Mouse (Mus musculus) c-Kit-positive CD71-negative TER-119-negative erythroid progenitor cells, embryonic 14.5 days (primary cell): ENCODE measurements around the gene Mybph.
"Not testable (repeated sequence)": the region's sequence is repeated elsewhere in the genome, so short reads cannot be mapped to it uniquely, and the experiment has no call there.

Source experiments
- DNase-seq: peaks from one replicate; pipeline ENCODE4 v3.0.0-alpha.2; 2013; ENCODE audit warnings: low read depth

Gene Mybph

DNA sequence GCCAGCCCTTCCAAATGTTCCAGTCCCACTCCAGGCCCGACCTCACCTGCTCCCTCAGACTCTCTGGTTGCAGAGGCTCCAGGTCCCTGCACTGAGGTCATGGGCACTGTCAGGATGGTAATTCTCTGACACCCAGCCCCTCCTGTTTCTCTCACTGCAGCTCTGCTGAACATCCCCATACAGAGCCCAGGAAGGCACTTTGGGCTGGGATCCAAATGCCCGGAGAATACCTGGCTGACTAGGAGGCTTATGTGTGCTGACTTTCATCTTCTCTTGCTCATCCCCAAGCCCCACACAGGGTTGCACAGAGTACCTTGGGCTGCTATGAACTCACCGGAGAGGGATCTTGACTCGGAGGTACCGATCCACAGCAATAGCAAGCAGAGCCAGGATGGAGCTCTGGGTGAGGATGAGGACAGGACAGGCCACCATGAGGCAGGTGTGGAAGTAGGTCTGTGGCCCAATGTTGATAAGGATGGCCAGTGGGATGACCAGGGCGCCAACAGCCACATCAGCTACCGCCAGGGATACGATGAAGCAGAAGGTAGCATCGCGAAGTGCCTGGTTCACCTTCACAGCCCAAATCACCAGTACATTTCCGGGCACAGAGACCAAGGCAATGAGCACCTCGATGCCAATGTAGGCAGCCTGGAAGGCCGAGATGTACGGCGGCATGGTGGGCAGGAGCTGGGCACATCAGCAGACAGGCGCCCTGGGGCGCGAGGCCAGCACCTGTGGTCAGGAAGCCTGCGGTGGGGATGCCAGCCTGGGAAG lies 40.6 kb downstream of the Mybph start:
- no peak for DNase-seq

- DNase-seq: no peak
Measured at GRCm38 (mm10) chr1:134234455-134235390, 41.5 kb downstream of the Mybph start.

- no peak for DNase-seq
Measured at GRCm38 (mm10) chr1:134235391-134235921, 42.2 kb downstream of the Mybph start, which contains the start of gene Adora1. Gene Adora1 (minus strand): TSS chr1:134235431.

GRCm38 (mm10) chr1:134236142-134236541 lies 42.9 kb downstream of the Mybph start:
- no peak for DNase-seq

- DNase-seq: no peak
Measured at GRCm38 (mm10) chr1:134237438-134237837, 44.2 kb downstream of the Mybph start.

DNA sequence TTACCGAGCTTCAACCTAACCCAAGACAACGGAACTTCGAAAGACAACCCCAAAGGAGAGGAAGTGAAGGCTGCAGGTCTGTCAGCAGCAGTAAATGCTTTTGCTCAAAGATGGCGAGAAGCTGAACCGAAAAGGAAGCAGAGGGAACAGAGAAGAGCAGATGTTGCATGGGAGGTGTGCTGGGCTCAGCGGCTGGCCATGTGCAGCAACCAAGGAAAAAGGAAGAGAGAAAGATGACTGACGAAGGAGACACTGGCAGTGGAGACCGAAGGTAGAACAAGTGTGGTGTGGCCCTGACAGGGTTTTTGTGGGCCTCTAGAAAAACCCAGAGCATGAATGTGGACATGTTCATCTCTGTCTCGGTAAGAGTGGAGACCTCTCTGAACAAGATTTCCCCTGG lies 47.5 kb downstream of the Mybph start:
- no peak for DNase-seq

GRCm38 (mm10) chr1:134241298-134241697 lies 48.0 kb downstream of the Mybph start:
- DNase-seq: no peak

DNA sequence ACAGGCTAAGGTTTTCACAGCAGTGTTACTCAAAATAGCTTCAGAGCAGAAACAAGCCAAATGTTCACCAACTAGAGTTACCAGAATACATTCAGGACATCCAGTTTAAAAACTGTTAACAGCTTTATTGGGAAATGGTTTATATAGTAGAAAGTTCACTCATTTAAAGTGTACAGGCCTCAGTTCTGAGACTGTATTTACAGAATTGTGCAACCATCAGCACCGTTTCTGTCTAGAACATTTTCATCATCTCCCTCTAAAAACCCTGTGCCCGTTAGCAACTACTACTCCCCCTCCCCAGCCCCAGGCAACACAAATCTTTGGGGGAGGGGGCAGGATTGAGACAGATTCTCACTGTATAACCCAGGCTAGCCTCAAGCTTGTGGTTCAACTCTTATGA lies 49.0 kb downstream of the Mybph start:
- no peak for DNase-seq

DNA sequence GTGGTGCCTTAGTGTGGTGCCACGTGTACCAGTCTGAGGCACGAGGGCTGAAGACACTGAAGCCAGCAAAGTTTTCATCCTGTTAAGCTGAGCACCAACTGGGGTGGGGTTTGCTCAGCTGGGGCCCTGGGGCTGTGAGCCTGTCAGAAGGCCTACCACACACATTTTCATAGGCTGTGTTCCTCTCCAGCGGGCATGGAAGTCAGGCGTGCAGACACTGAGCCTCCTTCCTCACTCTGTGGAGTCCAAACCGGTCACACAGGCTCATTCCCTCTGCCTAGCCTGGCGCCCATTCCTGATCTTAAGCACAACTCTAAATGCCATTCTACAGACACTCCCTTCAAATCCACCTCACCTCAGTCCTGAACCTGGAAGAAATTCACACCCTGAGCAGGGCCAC lies 50.3 kb downstream of the Mybph start:
- DNase-seq: no peak

GRCm38 (mm10) chr1:134243948-134244914 lies 51.0 kb downstream of the Mybph start:
- peak; percentile 59 for DNase-seq

DNA sequence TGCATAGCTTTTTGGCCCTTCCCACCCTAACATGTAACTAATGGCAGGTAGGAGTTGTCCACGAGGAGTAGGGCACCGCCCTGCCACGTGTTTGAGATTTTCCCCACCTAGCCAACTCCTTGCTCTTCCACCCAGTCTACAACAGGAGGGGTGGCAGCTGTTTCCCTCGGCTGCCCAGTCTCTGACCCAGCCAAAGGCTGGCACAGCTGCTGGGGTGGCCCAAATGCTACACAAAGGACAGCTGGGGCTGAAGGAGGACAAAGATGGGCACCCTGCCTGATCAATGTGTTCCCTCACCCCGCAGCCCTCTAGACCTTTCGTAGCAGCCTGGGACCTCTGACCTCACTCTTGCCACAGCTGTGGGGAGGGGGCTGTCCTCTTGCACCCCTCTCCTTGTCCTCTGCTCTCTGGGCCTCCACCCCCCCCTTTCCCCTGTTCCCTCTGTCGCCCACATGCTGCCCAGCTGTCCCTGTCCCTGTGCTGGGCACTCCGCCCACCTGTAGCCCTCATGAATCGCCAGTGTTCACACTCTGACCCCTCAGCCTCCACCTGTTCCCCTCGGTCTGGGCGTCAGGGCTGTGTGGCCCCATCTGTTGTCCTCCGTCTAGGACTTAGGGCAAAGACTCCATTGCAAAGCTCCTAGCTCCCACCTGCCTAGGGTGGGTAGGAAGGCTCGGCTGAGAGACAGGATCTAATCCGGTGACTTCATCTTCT lies 51.9 kb downstream of the Mybph start:
- DNase-seq: no peak

DNA sequence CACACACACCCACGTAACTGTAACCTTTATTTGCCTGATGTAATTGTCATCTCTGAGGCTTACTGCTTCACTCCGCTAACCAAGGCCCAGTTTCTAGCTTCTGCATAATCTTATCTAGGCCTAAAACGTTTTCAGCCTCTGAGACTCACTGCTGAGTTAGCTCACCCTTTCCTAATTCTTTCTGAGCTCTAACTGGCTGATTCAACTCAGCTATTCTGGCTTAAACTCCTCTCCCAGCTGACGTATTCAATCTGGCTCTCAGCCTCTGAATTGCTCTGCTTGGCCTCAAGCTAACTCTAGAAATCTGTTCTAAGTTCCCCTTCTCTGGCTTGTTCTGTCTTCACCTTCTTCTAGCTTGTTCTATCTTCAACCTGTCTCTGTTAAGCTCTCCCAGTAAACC lies 53.3 kb downstream of the Mybph start:
- DNase-seq: no peak

DNA sequence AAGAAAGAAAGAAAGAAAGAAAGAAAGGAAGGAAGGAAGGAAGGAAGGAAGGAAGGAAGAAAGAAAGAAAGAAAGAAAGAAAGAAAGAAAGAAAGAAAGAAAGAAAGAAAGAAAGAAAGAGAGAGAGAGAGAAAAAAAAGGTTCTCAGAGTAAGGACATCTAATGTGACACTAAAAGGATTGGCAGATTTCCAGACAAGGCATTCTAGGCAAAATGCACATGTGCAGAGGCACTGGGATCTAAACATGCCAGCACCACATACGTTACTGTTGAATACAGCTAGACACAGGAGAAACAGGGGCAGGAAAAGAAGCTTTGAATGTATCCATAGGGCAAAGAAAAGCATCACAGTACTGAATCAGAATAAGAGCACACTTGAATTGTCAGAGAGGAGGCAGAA lies 56.4 kb downstream of the Mybph start:
- DNase-seq: not testable (repeated sequence)
